Mouse (Mus musculus): Measurements from ENCODE around the gene Ubxn11.

DNA sequence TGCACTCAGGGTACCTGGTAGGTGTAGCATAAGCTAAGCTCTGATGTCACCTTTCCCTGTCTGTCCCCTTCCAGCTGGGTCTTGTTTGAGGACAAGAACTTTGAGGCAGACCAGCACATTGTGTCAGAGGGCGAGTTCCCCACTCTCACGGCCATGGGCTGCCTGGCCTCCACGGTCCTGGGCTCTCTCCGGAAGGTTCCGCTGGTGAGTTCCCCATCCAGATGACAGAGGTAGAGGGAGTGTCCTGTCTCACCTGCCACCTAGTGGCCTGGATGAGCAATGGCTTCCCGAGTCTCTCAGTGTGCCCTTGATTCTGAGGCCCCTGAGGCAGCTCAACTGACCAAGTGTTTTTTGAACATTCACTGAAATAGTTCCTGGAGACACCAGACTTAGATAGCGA is 15.0 kb upstream of the Ubxn11 start:
- TF ChIP-seq CTCF (IDR thresholded peaks at IDR 0.05; ENCODE audit: insufficient read depth, low read length) (peak; percentile 85), POLR2A (IDR thresholded peaks at IDR 0.05; ENCODE audit: borderline replicate concordance, extremely low read depth, low read depth, low read length) (no peak)
